Mouse (Mus musculus): ENCODE data around the gene 1700109H08Rik. TPM values are rescaled to one million over a fixed set of nuclear protein-coding genes. Genes with fewer than 3 reads are reported as not detected.

Gene 1700109H08Rik
- polyA plus RNA-seq, 1 experiment, result 0.38 TPM

DNA sequence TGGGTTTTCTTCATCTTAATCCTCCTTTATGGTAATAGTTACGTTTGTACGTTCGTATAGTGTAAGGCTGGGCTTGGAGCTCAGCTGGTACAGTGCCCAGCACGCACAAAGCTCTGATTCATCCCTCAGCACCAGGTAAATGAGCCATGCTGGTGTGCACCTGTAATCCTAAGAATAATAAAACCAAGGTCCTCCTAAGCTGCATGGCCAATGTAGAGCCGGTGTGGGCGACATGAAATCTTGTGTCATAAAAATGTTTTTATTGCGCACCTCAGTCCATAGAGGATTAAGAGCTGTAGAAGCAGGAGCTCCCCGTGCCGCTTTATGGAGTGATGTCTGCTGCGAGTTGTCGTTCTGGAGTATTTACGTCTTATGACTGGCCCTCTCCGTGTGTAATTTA lies 61.9 kb downstream of the 1700109H08Rik start:
- no peaks in the 10 kb centered on the region for H3K27me3 ChIP-seq (ENCODE audit: control insufficient read depth, insufficient read depth, insufficient read length)
- H3K79me2 ChIP-seq (ENCODE audit: control insufficient read depth, insufficient read depth), result no peaks in the 10 kb centered on the region
- no peak overlapping the region for H3K4me2 ChIP-seq (ENCODE audit: low read depth)
- H3K4me3 ChIP-seq, result no peak overlapping the region
- H3ac ChIP-seq (ENCODE audit: control insufficient read depth, insufficient read length), result no peak overlapping the region
- peaks cover 13% of the 10 kb centered on the region for H3K36me3 ChIP-seq (ENCODE audit: control insufficient read depth, insufficient read depth)
- TF ChIP-seq MYOG (IDR thresholded peaks at IDR 0.05; ENCODE audit: control insufficient read depth in 1 of 3, insufficient read depth in 1 of 3, insufficient read length in 2 of 3, low read depth in 2 of 3) (no peak), POLR2A (IDR thresholded peaks at IDR 0.05; ENCODE audit: insufficient read length, low read depth) (no peak), REST (IDR thresholded peaks at IDR 0.05; ENCODE audit: insufficient read depth, insufficient read length) (no peak), CEBPB (IDR thresholded peaks at IDR 0.05; ENCODE audit: insufficient read depth, poor library complexity, severe bottlenecking) (no peak), POLR2AphosphoS2 (IDR thresholded peaks at IDR 0.05; ENCODE audit: insufficient read length, low read depth) (no peak), USF1 (IDR thresholded peaks at IDR 0.05; ENCODE audit: low read depth) (no peak), MAX (IDR thresholded peaks at IDR 0.05; ENCODE audit: low read depth) (no peak), E2F4 (IDR thresholded peaks at IDR 0.05; ENCODE audit: insufficient read depth) (no peak), TCF3 (IDR thresholded peaks at IDR 0.05; ENCODE audit: insufficient read length, low read depth) (no peak), SRF (IDR thresholded peaks at IDR 0.05; ENCODE audit: control insufficient read depth, insufficient read length, low read depth) (no peak), TCF12 (IDR thresholded peaks at IDR 0.05; ENCODE audit: insufficient read depth, poor library complexity, severe bottlenecking) (no peak), MYOD1 (IDR thresholded peaks at IDR 0.05; ENCODE audit: control insufficient read depth in 1 of 3, insufficient read length in 2 of 3, low read depth in 2 of 3) (no peak)

DNA sequence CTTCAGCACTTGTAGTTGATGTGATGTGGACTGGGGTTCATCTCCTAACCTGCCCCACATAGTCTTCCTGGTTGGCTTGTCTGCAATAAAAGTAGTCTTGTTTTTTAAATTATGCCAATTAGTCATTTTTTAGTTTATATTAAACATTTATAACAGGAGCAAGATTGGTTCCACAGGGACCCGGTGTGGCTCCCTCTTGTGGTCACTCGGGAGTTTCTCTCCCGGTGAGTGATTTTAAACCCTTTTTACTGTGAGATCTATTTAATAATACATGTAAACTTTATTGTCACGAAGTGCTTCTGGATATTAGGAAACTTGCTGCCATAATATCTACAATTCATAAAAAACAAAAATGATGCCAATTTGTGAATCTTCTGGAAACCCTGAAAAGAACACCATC lies 62.6 kb downstream of the 1700109H08Rik start:
- TF ChIP-seq SRF (IDR thresholded peaks at IDR 0.05; ENCODE audit: control insufficient read depth, insufficient read length, low read depth) (no peak), USF1 (IDR thresholded peaks at IDR 0.05; ENCODE audit: low read depth) (no peak), POLR2AphosphoS2 (IDR thresholded peaks at IDR 0.05; ENCODE audit: insufficient read length, low read depth) (no peak), REST (IDR thresholded peaks at IDR 0.05; ENCODE audit: insufficient read depth, insufficient read length) (no peak), TCF3 (IDR thresholded peaks at IDR 0.05; ENCODE audit: insufficient read length, low read depth) (no peak), MAX (IDR thresholded peaks at IDR 0.05; ENCODE audit: low read depth) (no peak)
- no peak overlapping the region for H3K4me3 ChIP-seq
- no peak overlapping the region for H3ac ChIP-seq (ENCODE audit: control insufficient read depth, insufficient read length)
- H3K79me2 ChIP-seq (ENCODE audit: control insufficient read depth, insufficient read depth), result no peaks in the 10 kb centered on the region
- H3K27me3 ChIP-seq (ENCODE audit: control insufficient read depth, insufficient read depth, insufficient read length), result no peaks in the 10 kb centered on the region
- H3K4me2 ChIP-seq (ENCODE audit: low read depth), result no peak overlapping the region
- H3K36me3 ChIP-seq (ENCODE audit: control insufficient read depth, insufficient read depth), result peaks cover 13% of the 10 kb centered on the region

Other genes starting within 250 kb of the 1700109H08Rik start
- 8.9 TPM for gene Cdk6, start 230.1 kb upstream of the 1700109H08Rik start, polyA plus RNA-seq (2012; fragmentation: generic; extraction: Trizol)
- 10.3 TPM for gene Fam133b, start 27.7 kb upstream of the 1700109H08Rik start, polyA plus RNA-seq (2012; fragmentation: generic; extraction: Trizol)
- 4.2 TPM for gene Pex1, start 24.5 kb downstream of the 1700109H08Rik start, polyA plus RNA-seq (2012; fragmentation: generic; extraction: Trizol)
- gene Rbm48, start 25.0 kb downstream of the 1700109H08Rik start, polyA plus RNA-seq (2012; fragmentation: generic; extraction: Trizol), result 1.9 TPM
- not detected for gene Tmbim7, start 79.6 kb downstream of the 1700109H08Rik start, polyA plus RNA-seq (2012; fragmentation: generic; extraction: Trizol)
- 89.9 TPM for gene Gatad1, start 85.6 kb downstream of the 1700109H08Rik start, polyA plus RNA-seq (2012; fragmentation: generic; extraction: Trizol)
- gene Ankib1, start 231.4 kb downstream of the 1700109H08Rik start, polyA plus RNA-seq (2012; fragmentation: generic; extraction: Trizol), result 8.5 TPM
- gene Krit1, start 231.6 kb downstream of the 1700109H08Rik start, polyA plus RNA-seq (2012; fragmentation: generic; extraction: Trizol), result 6.5 TPM

Data from myocyte (in vitro differentiated cells).